In the genomic region with DNA sequence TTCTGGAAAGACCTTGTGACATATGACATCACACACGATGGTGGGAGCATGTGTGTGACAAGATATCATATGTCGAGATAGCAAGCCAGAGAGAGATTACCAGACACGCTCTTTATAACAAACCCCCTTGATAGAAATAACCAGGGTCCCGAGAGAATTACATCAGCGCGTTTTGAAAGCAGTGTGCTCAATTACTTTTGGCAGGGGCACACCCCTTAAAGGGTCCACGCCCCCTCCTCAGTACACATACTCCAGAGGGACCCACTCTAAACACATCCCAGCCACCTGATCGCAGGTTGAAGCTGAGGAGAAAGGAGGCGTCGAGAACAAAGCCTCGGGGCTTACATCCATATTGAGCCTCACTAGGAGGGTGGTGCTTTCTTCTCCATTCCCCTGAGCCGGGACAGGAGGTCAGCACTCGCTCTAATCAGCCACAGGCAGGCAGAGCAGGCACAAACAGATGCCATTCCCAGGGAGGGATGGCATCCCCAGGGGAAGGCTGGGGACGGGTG, we compare ENCODE assay signal across 13 mouse cellular contexts. TPM values are rescaled to one million over a fixed set of nuclear protein-coding genes. Genes with fewer than 3 reads are reported as not detected.
DNase-seq lines count a peak whose midpoint lies in the region; ATAC-seq lines count a peak whose summit lies in the region.
"Had no signal": no experiment of that assay in that cellular context is flagged by ENCODE, and none has a peak within 500 bp of the region (broad histone marks: within the 10 kb centered on the region; RNA-seq: fewer than 3 reads in every experiment).

No protein-coding gene starts in this region.

- H3K4me3 ChIP-seq in midbrain, embryonic 10.5 days = no peak overlapping the region
- H3K4me3 ChIP-seq in midbrain, embryonic 11.5 days (ENCODE audit: low read depth, low read length) = no peak overlapping the region
- H3K4me3 ChIP-seq in forebrain, embryonic 14.5 days (ENCODE audit: low read depth, low read length) = no peak overlapping the region
- no peak overlapping the region for H3K4me3 ChIP-seq in midbrain, embryonic 12.5 days
- H3K4me3 ChIP-seq in intestine, embryonic 15.5 days (replicated peaks) = no peak overlapping the region

- peaks cover 24% of the 10 kb centered on the region for H3K27me3 ChIP-seq in midbrain, embryonic 10.5 days (ENCODE audit: low read depth, poor library complexity, severe bottlenecking)
- no peaks in the 10 kb centered on the region for H3K27me3 ChIP-seq in midbrain, embryonic 11.5 days (ENCODE audit: control insufficient read depth, insufficient read depth, low read length)
- H3K27me3 ChIP-seq in forebrain, embryonic 14.5 days (replicated peaks; ENCODE audit: control insufficient read depth, insufficient read depth, low read length) = no peaks in the 10 kb centered on the region
- peaks cover 20% of the 10 kb centered on the region for H3K27me3 ChIP-seq in midbrain, embryonic 12.5 days
- no peaks in the 10 kb centered on the region for H3K27me3 ChIP-seq in intestine, embryonic 15.5 days (replicated peaks)

- H3K36me3 ChIP-seq in midbrain, embryonic 10.5 days = no peaks in the 10 kb centered on the region
- no peaks in the 10 kb centered on the region for H3K36me3 ChIP-seq in midbrain, embryonic 11.5 days (ENCODE audit: control insufficient read depth, insufficient read depth, low read length)
- no peaks in the 10 kb centered on the region for H3K36me3 ChIP-seq in forebrain, embryonic 14.5 days (ENCODE audit: control insufficient read depth, insufficient read depth, low read length)
- H3K36me3 ChIP-seq in midbrain, embryonic 12.5 days = no peaks in the 10 kb centered on the region
- no peaks in the 10 kb centered on the region for H3K36me3 ChIP-seq in intestine, embryonic 15.5 days

- 0 out of 2 replicates have a peak overlapping the region, but pooled peaks have one; percentile 18 for H3K27ac ChIP-seq in midbrain, embryonic 10.5 days (replicated peaks)
- no peak overlapping the region for H3K27ac ChIP-seq in midbrain, embryonic 11.5 days (ENCODE audit: low read depth, low read length)
- H3K27ac ChIP-seq in forebrain, embryonic 14.5 days (ENCODE audit: low read depth, low read length) = peak overlapping the region; percentile 15; the same call in 1 of the 2 replicates
- H3K27ac ChIP-seq in midbrain, embryonic 12.5 days (replicated peaks) = peak overlapping the region; percentile 30; the same call in 1 of the 2 replicates
- no peak overlapping the region for H3K27ac ChIP-seq in intestine, embryonic 15.5 days

- H3K4me1 ChIP-seq in midbrain, embryonic 10.5 days = peaks cover 29% of the 10 kb centered on the region
- H3K4me1 ChIP-seq in midbrain, embryonic 11.5 days (ENCODE audit: control insufficient read depth, insufficient read depth, low read length) = peaks cover 2% of the 10 kb centered on the region; the same call in 1 of the 2 replicates
- peaks cover 16% of the 10 kb centered on the region for H3K4me1 ChIP-seq in forebrain, embryonic 14.5 days (ENCODE audit: control insufficient read depth, insufficient read depth, low read length)
- H3K4me1 ChIP-seq in midbrain, embryonic 12.5 days = peaks cover 19% of the 10 kb centered on the region
- no peaks in the 10 kb centered on the region for H3K4me1 ChIP-seq in intestine, embryonic 15.5 days (replicated peaks)

- ATAC-seq in midbrain, embryonic 11.5 days (ENCODE audit: low FRiP score) = no peak
- ATAC-seq in forebrain, embryonic 14.5 days = no peak
- no peak for ATAC-seq in midbrain, embryonic 12.5 days (ENCODE audit: low FRiP score, low read depth)
- ATAC-seq in frontal cortex, adult (ENCODE audit: low TSS enrichment) = no peak
- ATAC-seq in intestine, embryonic 15.5 days = no peak
- ATAC-seq: activated CD4-positive, CD25-positive, alpha-beta regulatory T cell, adult 4 months had no signal

- no peaks in the 10 kb centered on the region for H3K9me3 ChIP-seq in midbrain, embryonic 10.5 days (replicated peaks)
- H3K9me3 ChIP-seq in midbrain, embryonic 11.5 days (ENCODE audit: control insufficient read depth, low read length) = no peaks in the 10 kb centered on the region
- no peaks in the 10 kb centered on the region for H3K9me3 ChIP-seq in forebrain, embryonic 14.5 days (replicated peaks; ENCODE audit: control insufficient read depth, low read length)
- H3K9me3 ChIP-seq in midbrain, embryonic 12.5 days = no peaks in the 10 kb centered on the region
- H3K9me3 ChIP-seq in intestine, embryonic 15.5 days = no peaks in the 10 kb centered on the region

- no peak overlapping the region for H3K9ac ChIP-seq in midbrain, embryonic 11.5 days (ENCODE audit: low read length)
- H3K9ac ChIP-seq in forebrain, embryonic 14.5 days (ENCODE audit: low read length) = peak overlapping the region; percentile 10; the same call in 1 of the 2 replicates
- H3K9ac ChIP-seq in midbrain, embryonic 12.5 days (replicated peaks) = no peak overlapping the region
- H3K9ac ChIP-seq in intestine, embryonic 15.5 days = no peak overlapping the region

- no peak overlapping the region for H3K4me2 ChIP-seq in midbrain, embryonic 11.5 days
- H3K4me2 ChIP-seq in forebrain, embryonic 14.5 days (ENCODE audit: low read length) = no peak overlapping the region
- no peak overlapping the region for H3K4me2 ChIP-seq in midbrain, embryonic 12.5 days (replicated peaks)
- no peak overlapping the region for H3K4me2 ChIP-seq in intestine, embryonic 15.5 days (replicated peaks)

- no peak for DNase-seq in midbrain, embryonic 10.5 days (ENCODE audit: low spot score)
- no peak for DNase-seq in midbrain, embryonic 11.5 days (ENCODE audit: low spot score, missing footprints)
- peak; percentile 52 for DNase-seq in forebrain, embryonic 14.5 days (ENCODE audit: low spot score)
- no peak for DNase-seq in gastrocnemius, adult 18-20 months (ENCODE audit: low spot score)
- DNase-seq: kidney, postnatal 14 days had no signal

- WGBS in midbrain, embryonic 10.5 days = 46% methylated on average over 14 of the region's 14 CpGs
- 33% methylated on average over 14 of the region's 14 CpGs for WGBS in midbrain, embryonic 11.5 days
- 22% methylated on average over 14 of the region's 14 CpGs for WGBS in forebrain, embryonic 14.5 days
- 33% methylated on average over 14 of the region's 14 CpGs for WGBS in midbrain, embryonic 12.5 days
- 34% methylated on average over 14 of the region's 14 CpGs for whole genome bisulfite sequencing in intestine, embryonic 15.5 days

RNA-seq across cellular contexts. Expression of a gene that starts 2.8 kb away (rescaled TPM):
- polyA plus RNA-seq in midbrain, embryonic 10.5 days (2016; fragmentation: Nextera tagmentation; extraction: Ambion mirVana) = not detected in 2 replicates
- not detected in 2 replicates for polyA plus RNA-seq in midbrain, embryonic 11.5 days (2014; fragmentation: Nextera tagmentation; extraction: Ambion mirVana)
- polyA plus RNA-seq in forebrain, embryonic 14.5 days (2014; fragmentation: Nextera tagmentation; extraction: Ambion mirVana) = 0.36 TPM in 1 of 2 replicates, not detected in the other
- polyA plus RNA-seq in midbrain, embryonic 12.5 days (2016; fragmentation: Nextera tagmentation; extraction: Ambion mirVana) = 0.18 and 0.41 TPM in 2 replicates
- not detected for total RNA-seq in gastrocnemius, adult 18-20 months (2021)
- polyA plus RNA-seq in intestine, embryonic 15.5 days (2015; fragmentation: Nextera tagmentation; extraction: Ambion mirVana) = not detected in 2 replicates
- total RNA-seq: common myeloid progenitor, adult 5-6 weeks had no signal
- polyA plus RNA-seq: activated CD4-positive, CD25-positive, alpha-beta regulatory T cell, adult 4 months; heart, postnatal 0 days; liver, embryonic 16.5 days; stomach, embryonic 14.5 days had no signal

RNA-seq across cellular contexts. Expression of a gene that starts 7.8 kb away (rescaled TPM):
- 8.3 and 8.7 TPM in 2 replicates for polyA plus RNA-seq in midbrain, embryonic 10.5 days (2016; fragmentation: Nextera tagmentation; extraction: Ambion mirVana)
- 13.6 and 18.7 TPM in 2 replicates for polyA plus RNA-seq in midbrain, embryonic 11.5 days (2014; fragmentation: Nextera tagmentation; extraction: Ambion mirVana)
- polyA plus RNA-seq in forebrain, embryonic 14.5 days (2014; fragmentation: Nextera tagmentation; extraction: Ambion mirVana) = 16.7 and 20.7 TPM in 2 replicates
- polyA plus RNA-seq in midbrain, embryonic 12.5 days (2016; fragmentation: Nextera tagmentation; extraction: Ambion mirVana) = 17.9 and 19.0 TPM in 2 replicates
- total RNA-seq in gastrocnemius, adult 18-20 months (2021) = 10 to 100 TPM; 22.9 to 25.2 TPM
- 8.4 and 8.8 TPM in 2 replicates for polyA plus RNA-seq in intestine, embryonic 15.5 days (2015; fragmentation: Nextera tagmentation; extraction: Ambion mirVana)

RNA-seq across cellular contexts. Expression of a gene that starts 37.7 kb away (rescaled TPM):
- polyA plus RNA-seq in midbrain, embryonic 10.5 days (2016; fragmentation: Nextera tagmentation; extraction: Ambion mirVana) = 2.5 and 3.3 TPM in 2 replicates
- polyA plus RNA-seq in midbrain, embryonic 11.5 days (2014; fragmentation: Nextera tagmentation; extraction: Ambion mirVana) = 1.2 and 1.3 TPM in 2 replicates
- 0.61 TPM in 2 replicates for polyA plus RNA-seq in forebrain, embryonic 14.5 days (2014; fragmentation: Nextera tagmentation; extraction: Ambion mirVana)
- 1.1 and 1.8 TPM in 2 replicates for polyA plus RNA-seq in midbrain, embryonic 12.5 days (2016; fragmentation: Nextera tagmentation; extraction: Ambion mirVana)
- total RNA-seq in gastrocnemius, adult 18-20 months (2021) = 10 to 100 TPM; 11.2 to 11.9 TPM
- 8.4 and 8.9 TPM in 2 replicates for polyA plus RNA-seq in intestine, embryonic 15.5 days (2015; fragmentation: Nextera tagmentation; extraction: Ambion mirVana)

RNA-seq across cellular contexts. Expression of a gene that starts 58.4 kb away (rescaled TPM):
- 6.4 and 9.4 TPM in 2 replicates for polyA plus RNA-seq in midbrain, embryonic 10.5 days (2016; fragmentation: Nextera tagmentation; extraction: Ambion mirVana)
- 7.1 and 8.3 TPM in 2 replicates for polyA plus RNA-seq in midbrain, embryonic 11.5 days (2014; fragmentation: Nextera tagmentation; extraction: Ambion mirVana)
- 2.2 and 2.7 TPM in 2 replicates for polyA plus RNA-seq in forebrain, embryonic 14.5 days (2014; fragmentation: Nextera tagmentation; extraction: Ambion mirVana)
- polyA plus RNA-seq in midbrain, embryonic 12.5 days (2016; fragmentation: Nextera tagmentation; extraction: Ambion mirVana) = 4.6 and 7.1 TPM in 2 replicates
- under 1 TPM; 0.80 to 0.88 TPM for total RNA-seq in gastrocnemius, adult 18-20 months (2021)
- 5.4 and 6.4 TPM in 2 replicates for polyA plus RNA-seq in intestine, embryonic 15.5 days (2015; fragmentation: Nextera tagmentation; extraction: Ambion mirVana)
- polyA plus RNA-seq: activated CD4-positive, CD25-positive, alpha-beta regulatory T cell, adult 4 months had no signal

Comparison
In these comparisons a context has a peak if more than half of its experiments do, and no peak if none do; other contexts are left out.
1. H3K27ac ChIP-seq: peak in midbrain, embryonic 10.5 days (single experiment), forebrain, embryonic 14.5 days (single experiment) and midbrain, embryonic 12.5 days (single experiment); none in midbrain, embryonic 11.5 days (single experiment) and intestine, embryonic 15.5 days (single experiment).